Mouse (Mus musculus): ENCODE measurements around the gene Fbxl17. TPM values are rescaled to one million over a fixed set of nuclear protein-coding genes. Genes with fewer than 3 reads are reported as not detected.

The Fbxl17 gene
- polyA plus RNA-seq, 1 experiment from 2014 or later: 17.4 TPM

GRCm38 (mm10) chr17:63240021-63240730, 259.6 kb downstream of the Fbxl17 start:
- H3K9ac ChIP-seq (ENCODE audit: low read length): no peak overlapping the region
- peaks cover 0 to 13% of the 10 kb centered on the region in 2 experiments; a peak in 1 of 4 replicates for H3K4me1 ChIP-seq (ENCODE audit: control insufficient read depth in 2 of 2, insufficient read depth in 2 of 2, low read length in 2 of 2)
- H3K9me3 ChIP-seq (ENCODE audit: control insufficient read depth, low read length): no peaks in the 10 kb centered on the region
- H3K36me3 ChIP-seq (ENCODE audit: control insufficient read depth, insufficient read depth, low read length): no peaks in the 10 kb centered on the region
- H3K4me3 ChIP-seq (ENCODE audit: control insufficient read depth in 1 of 2, insufficient read depth in 1 of 2, low read depth in 1 of 2, low read length in 2 of 2): no peak overlapping the region
- whole genome bisulfite sequencing: 39% methylated on average over 9 of the region's 9 CpGs
- H3K27ac ChIP-seq (replicated peaks in 1 of 2; ENCODE audit: control insufficient read depth in 1 of 2, insufficient read depth in 1 of 2, low read depth in 2 of 2, low read length in 2 of 2): no peak overlapping the region; a peak in 1 of 4 replicates
- H3K4me2 ChIP-seq (ENCODE audit: low read length): peak overlapping the region; percentile 17; the same call in 1 of the 2 replicates
- H3K27me3 ChIP-seq (ENCODE audit: control insufficient read depth, insufficient read depth, low read length): no peaks in the 10 kb centered on the region
- no peak for ATAC-seq (ENCODE audit: insufficient number of reproducible peaks, insufficient read depth, low FRiP score, low read depth)

GRCm38 (mm10) chr17:63236846-63237245, 263.0 kb downstream of the Fbxl17 start:
- H3K4me3 ChIP-seq (ENCODE audit: control insufficient read depth in 1 of 2, insufficient read depth in 1 of 2, low read depth in 1 of 2, low read length in 2 of 2): no peak overlapping the region
- no peak overlapping the region for H3K27ac ChIP-seq (replicated peaks in 1 of 2; ENCODE audit: control insufficient read depth in 1 of 2, insufficient read depth in 1 of 2, low read depth in 2 of 2, low read length in 2 of 2)
- no peak overlapping the region for H3K9ac ChIP-seq (ENCODE audit: low read length)
- no peak for ATAC-seq (ENCODE audit: insufficient number of reproducible peaks, insufficient read depth, low FRiP score, low read depth)
- no peaks in the 10 kb centered on the region for H3K9me3 ChIP-seq (ENCODE audit: control insufficient read depth, low read length)
- no peaks in the 10 kb centered on the region for H3K27me3 ChIP-seq (ENCODE audit: control insufficient read depth, insufficient read depth, low read length)
- no peaks in the 10 kb centered on the region for H3K36me3 ChIP-seq (ENCODE audit: control insufficient read depth, insufficient read depth, low read length)
- no peak overlapping the region for H3K4me2 ChIP-seq (ENCODE audit: low read length)
- H3K4me1 ChIP-seq (ENCODE audit: control insufficient read depth in 2 of 2, insufficient read depth in 2 of 2, low read length in 2 of 2): peaks cover 0 to 13% of the 10 kb centered on the region in 2 experiments; a peak in 1 of 4 replicates

GRCm38 (mm10) chr17:63236221-63236620, 263.6 kb downstream of the Fbxl17 start:
- 88% methylated on average over 8 of the region's 8 CpGs for WGBS
- Histone ChIP-seq H3K9ac (ENCODE audit: low read length) (no peak overlapping the region), H3K27me3 (ENCODE audit: control insufficient read depth, insufficient read depth, low read length) (no peaks in the 10 kb centered on the region), H3K36me3 (ENCODE audit: control insufficient read depth, insufficient read depth, low read length) (no peaks in the 10 kb centered on the region), H3K27ac (replicated peaks in 1 of 2; ENCODE audit: control insufficient read depth in 1 of 2, insufficient read depth in 1 of 2, low read depth in 2 of 2, low read length in 2 of 2) (no peak overlapping the region), H3K9me3 (ENCODE audit: control insufficient read depth, low read length) (no peaks in the 10 kb centered on the region), H3K4me3 (ENCODE audit: control insufficient read depth in 1 of 2, insufficient read depth in 1 of 2, low read depth in 1 of 2, low read length in 2 of 2) (no peak overlapping the region), H3K4me2 (ENCODE audit: low read length) (no peak overlapping the region), H3K4me1 (ENCODE audit: control insufficient read depth in 2 of 2, insufficient read depth in 2 of 2, low read length in 2 of 2) (peaks cover 0 to 13% of the 10 kb centered on the region in 2 experiments; a peak in 1 of 4 replicates)
- no peak for ATAC-seq (ENCODE audit: insufficient number of reproducible peaks, insufficient read depth, low FRiP score, low read depth)

- 78% methylated on average over 3 of the region's 3 CpGs for WGBS
- Histone ChIP-seq H3K27me3 (ENCODE audit: control insufficient read depth, insufficient read depth, low read length) (no peaks in the 10 kb centered on the region), H3K36me3 (ENCODE audit: control insufficient read depth, insufficient read depth, low read length) (no peaks in the 10 kb centered on the region), H3K4me1 (ENCODE audit: control insufficient read depth in 2 of 2, insufficient read depth in 2 of 2, low read length in 2 of 2) (peaks cover 0 to 13% of the 10 kb centered on the region in 2 experiments; a peak in 1 of 4 replicates), H3K4me3 (ENCODE audit: control insufficient read depth in 1 of 2, insufficient read depth in 1 of 2, low read depth in 1 of 2, low read length in 2 of 2) (no peak overlapping the region), H3K27ac (replicated peaks in 1 of 2; ENCODE audit: control insufficient read depth in 1 of 2, insufficient read depth in 1 of 2, low read depth in 2 of 2, low read length in 2 of 2) (no peak overlapping the region), H3K9ac (ENCODE audit: low read length) (no peak overlapping the region), H3K9me3 (ENCODE audit: control insufficient read depth, low read length) (no peaks in the 10 kb centered on the region), H3K4me2 (ENCODE audit: low read length) (no peak overlapping the region)
- no peak for ATAC-seq (ENCODE audit: insufficient number of reproducible peaks, insufficient read depth, low FRiP score, low read depth)
Measured at GRCm38 (mm10) chr17:63235821-63236220, 264.0 kb downstream of the Fbxl17 start.

GRCm38 (mm10) chr17:63229111-63229510, 270.7 kb downstream of the Fbxl17 start:
- Histone ChIP-seq H3K27ac (replicated peaks in 1 of 2; ENCODE audit: control insufficient read depth in 1 of 2, insufficient read depth in 1 of 2, low read depth in 2 of 2, low read length in 2 of 2) (no peak overlapping the region), H3K27me3 (ENCODE audit: control insufficient read depth, insufficient read depth, low read length) (no peaks in the 10 kb centered on the region), H3K9me3 (ENCODE audit: control insufficient read depth, low read length) (no peaks in the 10 kb centered on the region), H3K36me3 (ENCODE audit: control insufficient read depth, insufficient read depth, low read length) (no peaks in the 10 kb centered on the region), H3K9ac (ENCODE audit: low read length) (no peak overlapping the region), H3K4me1 (ENCODE audit: control insufficient read depth in 2 of 2, insufficient read depth in 2 of 2, low read length in 2 of 2) (no peaks in the 10 kb centered on the region), H3K4me3 (ENCODE audit: control insufficient read depth in 1 of 2, insufficient read depth in 1 of 2, low read depth in 1 of 2, low read length in 2 of 2) (no peak overlapping the region), H3K4me2 (ENCODE audit: low read length) (no peak overlapping the region)
- WGBS: 75% methylated on average over 4 of the region's 4 CpGs
- ATAC-seq (ENCODE audit: insufficient number of reproducible peaks, insufficient read depth, low FRiP score, low read depth): no peak

- no peak overlapping the region for H3K4me2 ChIP-seq (ENCODE audit: low read length)
Measured at GRCm38 (mm10) chr17:63226380-63226779, 273.4 kb downstream of the Fbxl17 start.

GRCm38 (mm10) chr17:63225959-63226358, 273.9 kb downstream of the Fbxl17 start:
- WGBS: 94% methylated on average over 1 of the region's 1 CpGs
- ATAC-seq (ENCODE audit: insufficient number of reproducible peaks, insufficient read depth, low FRiP score, low read depth): no peak
- H3K27me3 ChIP-seq (ENCODE audit: control insufficient read depth, insufficient read depth, low read length): no peaks in the 10 kb centered on the region
- H3K4me3 ChIP-seq (ENCODE audit: control insufficient read depth in 1 of 2, insufficient read depth in 1 of 2, low read depth in 1 of 2, low read length in 2 of 2): no peak overlapping the region
- H3K9me3 ChIP-seq (ENCODE audit: control insufficient read depth, low read length): no peaks in the 10 kb centered on the region
- no peak overlapping the region for H3K27ac ChIP-seq (replicated peaks in 1 of 2; ENCODE audit: control insufficient read depth in 1 of 2, insufficient read depth in 1 of 2, low read depth in 2 of 2, low read length in 2 of 2)
- no peaks in the 10 kb centered on the region for H3K4me1 ChIP-seq (ENCODE audit: control insufficient read depth in 2 of 2, insufficient read depth in 2 of 2, low read length in 2 of 2)
- H3K36me3 ChIP-seq (ENCODE audit: control insufficient read depth, insufficient read depth, low read length): no peaks in the 10 kb centered on the region
- H3K9ac ChIP-seq (ENCODE audit: low read length): no peak overlapping the region
- no peak overlapping the region for H3K4me2 ChIP-seq (ENCODE audit: low read length)

More at GRCm38 (mm10) chr17:63226380-63226779, 273.4 kb downstream of the Fbxl17 start:
- H3K9ac ChIP-seq (ENCODE audit: low read length): no peak overlapping the region
- H3K4me1 ChIP-seq (ENCODE audit: control insufficient read depth in 2 of 2, insufficient read depth in 2 of 2, low read length in 2 of 2): no peaks in the 10 kb centered on the region
- no peak overlapping the region for H3K4me3 ChIP-seq (ENCODE audit: control insufficient read depth in 1 of 2, insufficient read depth in 1 of 2, low read depth in 1 of 2, low read length in 2 of 2)
- no peaks in the 10 kb centered on the region for H3K9me3 ChIP-seq (ENCODE audit: control insufficient read depth, low read length)
- no peaks in the 10 kb centered on the region for H3K27me3 ChIP-seq (ENCODE audit: control insufficient read depth, insufficient read depth, low read length)
- no peak overlapping the region for H3K27ac ChIP-seq (replicated peaks in 1 of 2; ENCODE audit: control insufficient read depth in 1 of 2, insufficient read depth in 1 of 2, low read depth in 2 of 2, low read length in 2 of 2)
- no peak for ATAC-seq (ENCODE audit: insufficient number of reproducible peaks, insufficient read depth, low FRiP score, low read depth)
- 75% methylated on average over 2 of the region's 2 CpGs for WGBS
- no peaks in the 10 kb centered on the region for H3K36me3 ChIP-seq (ENCODE audit: control insufficient read depth, insufficient read depth, low read length)

GRCm38 (mm10) chr17:63223675-63224074, 276.1 kb downstream of the Fbxl17 start:
- no peaks in the 10 kb centered on the region for H3K36me3 ChIP-seq (ENCODE audit: control insufficient read depth, insufficient read depth, low read length)
- ATAC-seq (ENCODE audit: insufficient number of reproducible peaks, insufficient read depth, low FRiP score, low read depth): no peak
- H3K27me3 ChIP-seq (ENCODE audit: control insufficient read depth, insufficient read depth, low read length): no peaks in the 10 kb centered on the region
- no peaks in the 10 kb centered on the region for H3K4me1 ChIP-seq (ENCODE audit: control insufficient read depth in 2 of 2, insufficient read depth in 2 of 2, low read length in 2 of 2)
- H3K9ac ChIP-seq (ENCODE audit: low read length): no peak overlapping the region
- H3K27ac ChIP-seq (replicated peaks in 1 of 2; ENCODE audit: control insufficient read depth in 1 of 2, insufficient read depth in 1 of 2, low read depth in 2 of 2, low read length in 2 of 2): no peak overlapping the region
- WGBS: 66% methylated on average over 4 of the region's 4 CpGs
- no peak overlapping the region for H3K4me3 ChIP-seq (ENCODE audit: control insufficient read depth in 1 of 2, insufficient read depth in 1 of 2, low read depth in 1 of 2, low read length in 2 of 2)
- H3K4me2 ChIP-seq (ENCODE audit: low read length): no peak overlapping the region
- H3K9me3 ChIP-seq (ENCODE audit: control insufficient read depth, low read length): no peaks in the 10 kb centered on the region

Measured in heart, embryonic 14.5 days (tissue).